Mouse (Mus musculus): ENCODE data around the gene Srpk2. TPM values are rescaled to one million over a fixed set of nuclear protein-coding genes. Genes with fewer than 3 reads are reported as not detected.
"Not testable (repeated sequence)": the region's sequence is repeated elsewhere in the genome, so short reads cannot be mapped to it uniquely, and the experiment has no call there.

The Srpk2 gene
- polyA plus RNA-seq, 2 experiments from 2014 or later, result 74.3 to 80.2 TPM

DNA sequence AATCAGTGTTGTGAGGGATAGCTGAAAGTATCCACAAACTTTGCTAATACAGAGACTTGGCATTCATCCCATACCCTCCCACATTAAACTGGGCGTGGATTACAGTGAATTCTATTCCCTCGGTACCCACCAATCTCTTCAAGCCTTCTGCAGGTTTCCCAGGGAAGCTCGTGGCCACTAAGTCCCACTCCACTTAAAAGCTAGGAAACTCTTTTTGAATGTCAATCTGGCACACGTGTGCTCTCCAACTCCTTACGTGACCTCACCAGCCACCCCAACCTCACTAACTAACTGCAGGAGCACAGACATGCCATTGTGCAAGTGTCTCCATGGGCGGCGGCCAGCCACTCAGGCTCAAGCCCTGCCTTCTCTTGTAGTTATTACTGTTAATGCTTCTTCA, 12.3 kb downstream of the Srpk2 start:
- ATAC-seq, result no peak

GRCm38 (mm10) chr5:23670880-23671279, 13.5 kb downstream of the Srpk2 start:
- no peak for ATAC-seq

DNA sequence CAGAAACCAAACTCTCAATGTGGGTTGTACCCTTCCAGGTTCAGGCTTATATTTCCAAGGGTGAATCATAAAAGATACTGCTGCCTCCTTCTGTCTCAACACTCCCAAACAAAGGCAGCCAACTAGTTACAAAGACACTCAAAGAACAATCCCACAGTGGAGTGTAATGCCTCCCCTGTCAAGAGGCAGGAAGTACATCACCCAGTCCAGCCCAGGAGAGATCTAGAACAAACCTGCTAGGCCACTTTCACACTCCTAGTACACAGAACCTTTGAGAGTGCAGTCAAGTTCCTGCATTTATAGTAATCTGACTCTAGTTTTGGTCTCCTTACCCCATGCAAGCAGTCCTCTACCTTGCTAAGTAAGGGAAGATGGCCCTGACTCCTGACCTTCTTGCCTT, 18.5 kb downstream of the Srpk2 start:
- ATAC-seq, result no peak

GRCm38 (mm10) chr5:23661191-23661590, 23.2 kb downstream of the Srpk2 start:
- no peak for ATAC-seq

DNA sequence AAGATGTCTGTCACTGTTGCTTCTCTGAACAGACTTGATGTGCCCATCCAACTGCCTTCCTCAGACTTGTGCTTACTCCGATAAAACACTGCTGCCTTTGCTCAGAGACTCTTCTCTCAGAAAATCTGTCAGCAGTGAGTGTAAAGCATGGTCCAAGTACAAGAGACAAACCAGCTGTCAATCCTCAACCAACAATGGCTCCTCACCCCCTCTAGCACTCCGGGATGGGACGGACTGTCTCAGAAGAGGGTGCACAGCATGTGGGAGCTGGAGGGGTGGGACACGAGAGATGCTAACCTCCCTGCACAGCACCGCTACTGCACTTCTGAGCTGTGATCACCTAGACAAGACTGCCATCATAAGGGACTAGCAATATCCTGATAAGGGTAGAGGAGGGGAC, 26.4 kb downstream of the Srpk2 start:
- ATAC-seq, result no peak

GRCm38 (mm10) chr5:23656590-23656989, 27.8 kb downstream of the Srpk2 start:
- no peak for ATAC-seq

GRCm38 (mm10) chr5:23655030-23655429, 29.4 kb downstream of the Srpk2 start:
- no peak for ATAC-seq

- no peak for ATAC-seq
Measured at GRCm38 (mm10) chr5:23652326-23652725, 32.1 kb downstream of the Srpk2 start.

DNA sequence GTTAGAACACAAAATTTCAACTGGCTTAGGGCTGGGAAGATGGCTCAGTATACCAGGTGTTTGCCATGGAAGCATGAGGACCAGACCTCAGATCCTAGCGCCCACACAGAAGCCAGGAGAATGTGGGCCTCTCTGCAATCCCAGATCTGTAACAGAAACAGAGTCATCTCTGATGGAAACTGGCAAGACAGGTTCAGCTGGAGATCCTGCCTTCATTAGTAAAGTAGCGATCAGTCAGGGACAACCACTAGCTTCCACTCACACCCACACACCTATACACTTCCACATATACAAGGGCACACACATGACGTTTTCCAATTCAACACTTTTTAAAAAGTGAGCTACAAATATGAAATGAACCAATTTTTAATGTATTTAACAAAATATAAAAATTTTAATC, 32.6 kb downstream of the Srpk2 start:
- no peak for ATAC-seq

DNA sequence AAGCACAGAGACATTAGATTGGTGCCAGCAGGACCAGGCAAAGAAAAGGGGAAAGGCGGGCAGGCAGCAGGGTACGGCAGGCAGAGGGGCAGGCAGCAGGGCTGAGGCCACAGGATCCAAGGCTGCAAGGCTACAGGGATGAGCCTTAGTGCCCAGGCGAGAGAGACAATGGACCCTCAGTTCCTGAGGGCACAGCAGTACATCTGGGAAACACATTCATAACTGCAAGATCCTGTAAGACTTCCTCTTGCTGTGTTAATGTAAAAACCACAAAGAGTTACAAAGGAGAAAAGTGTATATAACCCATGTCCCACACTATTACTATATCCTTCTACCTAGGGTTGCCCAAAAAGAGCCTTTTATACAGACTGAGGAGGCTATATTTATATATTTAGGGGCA, 33.9 kb downstream of the Srpk2 start:
- no peak for ATAC-seq

DNA sequence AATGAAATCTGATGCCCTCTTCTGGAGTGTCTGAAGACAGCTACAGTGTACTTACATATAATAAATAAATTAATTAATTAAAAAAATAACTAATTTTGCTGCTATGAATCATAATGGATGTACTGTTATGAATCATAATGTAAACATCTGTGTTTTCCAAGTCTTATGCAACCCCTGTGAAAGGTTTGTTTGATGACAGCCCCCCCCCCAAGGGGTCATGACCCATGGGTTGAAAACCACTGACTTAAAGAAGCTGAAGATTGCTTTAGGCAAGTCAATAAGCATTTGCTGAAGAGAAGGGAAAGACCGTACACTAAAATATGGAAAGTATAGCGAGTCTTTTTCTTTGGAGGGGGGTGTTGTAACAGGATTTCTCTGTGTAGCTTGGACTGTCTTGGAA, 35.2 kb downstream of the Srpk2 start:
- ATAC-seq, result no peak

GRCm38 (mm10) chr5:23645671-23646070, 38.7 kb downstream of the Srpk2 start:
- ATAC-seq, result no peak

GRCm38 (mm10) chr5:23639193-23639592, 45.2 kb downstream of the Srpk2 start:
- ATAC-seq, result not testable (repeated sequence)

DNA sequence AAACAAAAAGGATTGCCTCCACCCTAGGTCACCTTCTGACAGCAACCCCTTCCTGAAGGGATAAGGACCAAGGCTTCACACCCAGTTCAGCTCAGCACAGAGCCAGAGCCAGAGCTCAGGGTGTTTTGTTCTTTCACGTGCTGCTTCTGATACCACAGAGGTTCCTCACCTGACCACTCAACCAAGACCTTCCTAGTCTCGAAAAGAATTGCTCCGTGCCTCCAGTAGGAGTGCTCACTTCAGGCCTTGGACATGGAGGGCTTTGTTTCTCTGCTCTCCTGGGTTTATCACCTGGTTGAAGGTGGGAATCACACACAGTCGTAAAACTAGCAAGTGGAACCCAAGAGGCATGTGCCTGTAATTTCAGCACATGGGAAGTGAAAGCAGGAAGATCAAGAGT, 46.4 kb downstream of the Srpk2 start:
- ATAC-seq, result no peak

DNA sequence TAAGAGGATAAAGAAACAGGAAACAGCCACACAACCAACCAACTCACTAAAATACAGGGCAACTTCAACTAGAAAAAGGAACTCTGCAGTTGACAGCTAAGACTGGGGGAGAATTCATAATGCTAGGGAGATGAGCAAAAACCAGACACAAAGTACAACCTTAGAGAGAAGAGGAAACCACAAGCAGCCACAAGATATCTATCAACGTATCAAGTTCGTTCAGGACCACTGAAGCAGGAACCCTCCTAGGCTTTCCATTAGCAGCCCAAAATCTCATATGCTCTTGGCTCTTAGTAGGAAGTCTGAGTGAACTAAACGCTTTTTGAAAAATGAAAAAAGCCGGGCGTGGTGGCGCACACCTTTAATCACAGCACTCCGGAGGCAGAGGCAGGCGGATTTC, 47.1 kb downstream of the Srpk2 start:
- peak; percentile 89 for ATAC-seq

- ATAC-seq, result no peak
Measured at GRCm38 (mm10) chr5:23631490-23631889, 52.9 kb downstream of the Srpk2 start.

GRCm38 (mm10) chr5:23627221-23627620, 57.2 kb downstream of the Srpk2 start:
- ATAC-seq, result no peak

- peak; percentile 40 for ATAC-seq
Measured at GRCm38 (mm10) chr5:23626173-23626572, 58.2 kb downstream of the Srpk2 start.

GRCm38 (mm10) chr5:23620621-23621020, 63.8 kb downstream of the Srpk2 start:
- ATAC-seq, result peak; percentile 34

DNA sequence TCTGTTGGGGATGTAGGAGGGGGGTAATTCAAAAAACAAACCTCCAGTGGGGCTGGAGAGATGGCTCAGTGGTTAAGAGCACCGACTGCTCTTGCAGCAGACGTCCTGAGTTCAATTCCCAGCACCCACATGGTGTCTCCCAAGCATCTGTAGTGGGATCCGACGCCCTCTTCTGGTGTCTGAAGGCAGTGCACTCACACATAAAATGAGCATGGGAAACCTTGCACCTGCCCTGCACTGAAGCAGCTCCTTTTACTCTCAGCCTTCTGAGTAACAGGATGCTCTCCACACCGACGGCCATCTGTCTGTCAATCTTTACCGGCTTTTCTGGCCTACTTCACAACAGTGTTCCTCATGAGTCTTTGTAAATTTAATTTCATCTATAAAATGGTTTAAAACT, 65.8 kb downstream of the Srpk2 start:
- ATAC-seq, result no peak

GRCm38 (mm10) chr5:23617104-23617415, 67.4 kb downstream of the Srpk2 start:
- no peak for ATAC-seq

- ATAC-seq, result peak; percentile 80
Measured at GRCm38 (mm10) chr5:23616270-23617103, 67.9 kb downstream of the Srpk2 start.

DNA sequence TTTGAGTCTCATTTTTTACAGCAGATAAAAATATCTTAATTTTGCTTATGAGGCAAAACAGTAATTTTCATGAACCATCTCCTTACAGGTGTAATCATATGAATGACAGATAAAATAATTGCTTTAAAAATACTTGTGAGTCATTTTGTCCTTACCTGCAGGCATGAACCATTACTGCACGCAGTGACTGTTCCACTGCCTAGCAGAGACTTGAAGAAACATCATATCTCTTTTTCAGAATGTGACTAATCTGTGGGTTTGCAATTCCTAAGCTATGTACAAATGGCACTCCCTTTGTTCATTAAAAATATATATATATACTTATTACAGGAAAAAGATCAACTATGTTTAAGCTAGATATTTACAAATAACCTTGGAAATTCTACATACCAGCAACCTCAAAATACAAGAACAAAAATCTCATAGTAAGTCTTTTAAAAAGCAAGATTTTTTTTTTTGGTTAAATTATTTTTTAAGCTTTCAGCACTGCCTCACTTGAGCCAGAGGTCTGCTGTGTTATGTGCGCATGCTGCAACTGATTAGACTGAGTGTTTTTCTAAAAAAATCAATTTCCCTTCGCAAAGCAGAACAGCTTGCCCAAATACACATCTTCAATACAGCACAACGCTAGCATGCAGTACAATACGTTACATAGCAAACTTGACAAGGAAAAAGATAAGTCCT, 68.7 kb downstream of the Srpk2 start:
- peak; percentile 7 for ATAC-seq

DNA sequence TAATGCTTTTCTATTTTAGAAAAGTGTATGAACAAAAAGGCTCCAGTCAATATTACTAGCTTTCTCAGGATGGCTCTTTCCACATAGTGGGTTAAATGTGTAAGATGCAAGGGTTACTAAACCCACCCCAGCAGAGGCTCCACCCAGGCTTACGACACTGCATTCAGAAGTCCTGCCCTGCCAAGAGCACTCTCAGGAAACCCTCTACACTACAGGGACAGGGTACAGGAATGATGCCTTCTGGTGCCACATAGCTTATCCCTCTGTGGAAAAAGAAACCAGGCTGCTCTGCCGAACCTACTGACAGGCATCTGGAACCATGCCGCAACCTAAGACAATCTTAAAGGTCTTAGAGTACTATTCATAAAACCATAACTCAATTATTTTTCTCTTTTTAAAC, 71.6 kb downstream of the Srpk2 start:
- no peak for ATAC-seq

All from activated CD4-positive, CD25-positive, alpha-beta regulatory T cell, adult 4 months (primary cell).